Mouse (Mus musculus) hindbrain, embryonic 13.5 days (tissue): ENCODE data around the gene Hopx. TPM values are rescaled to one million over a fixed set of nuclear protein-coding genes. Genes with fewer than 3 reads are reported as not detected.
"Not testable (repeated sequence)": the region's sequence is repeated elsewhere in the genome, so short reads cannot be mapped to it uniquely, and the experiment has no call there.

ENCODE experiments used
- ATAC-seq: fragments of 200-750 bp; cut with Nextera tagmentation; 2 replicates; pipeline ENCODE4 v1.8.0; 2017; ENCODE audit warnings: moderate TSS enrichment; ENCODE audit not compliant: low FRiP score
- H3K27ac ChIP-seq: fragments of 300-500 bp; sonication (generic); 2 replicates; pipeline ENCODE4 v1.5.1; 2015; ENCODE audit warnings: inconsistent platforms, mild to moderate bottlenecking, moderate library complexity
- H3K27me3 ChIP-seq: fragments of 300-500 bp; sonication (generic); 2 replicates; pipeline ENCODE4 v1.6.1; 2015; ENCODE audit warnings: mild to moderate bottlenecking, inconsistent platforms
- H3K36me3 ChIP-seq: fragments of 300-500 bp; sonication (generic); 2 replicates; pipeline ENCODE4 v1.6.1; 2015; ENCODE audit warnings: mild to moderate bottlenecking, inconsistent platforms
- H3K4me1 ChIP-seq: fragments of 300-500 bp; sonication (generic); replicated peaks from 2 replicates; pipeline ENCODE4 v1.6.1; 2015; ENCODE audit warnings: inconsistent platforms
- H3K4me2 ChIP-seq: fragments of 300-500 bp; sonication (generic); 2 replicates; pipeline ENCODE4 v1.6.1; 2015; ENCODE audit warnings: inconsistent platforms, mild to moderate bottlenecking, moderate library complexity
- H3K4me3 ChIP-seq: fragments of 300-500 bp; sonication (generic); 2 replicates; pipeline ENCODE4 v1.5.1; 2015; ENCODE audit warnings: mild to moderate bottlenecking, inconsistent platforms
- H3K9ac ChIP-seq: fragments of 300-500 bp; sonication (generic); 2 replicates; pipeline ENCODE4 v1.6.1; 2015; ENCODE audit warnings: mild to moderate bottlenecking, inconsistent platforms
- H3K9me3 ChIP-seq: fragments of 300-500 bp; sonication (generic); 2 replicates; pipeline ENCODE4 v1.6.1; 2016; ENCODE audit warnings: inconsistent platforms
- WGBS: fragments of 180-500 bp; shearing (Covaris S2); methylation state at CpG from one replicate; pipeline ENCODE4 v1.1.7; 2015; 5-methylcytosine and 5-hydroxymethylcytosine counted together
- polyA plus RNA-seq: library from polyadenylated mRNA; unstranded; fragments of >200 nt; fragmentation: Nextera tagmentation; extraction: Ambion mirVana; gene quantifications from 2 replicates; pipeline ENCODE4 v1.2.1, GENCODE M21; 2015

Hopx gene
- polyA plus RNA-seq, 1 experiment from 2014 or later, result 6.4 TPM

GRCm38 (mm10) chr5:77112066-77112465, 2.9 kb downstream of the Hopx start:
- H3K4me1 ChIP-seq, result peaks cover 24% of the 10 kb centered on the region
- H3K36me3 ChIP-seq, result no peaks in the 10 kb centered on the region
- H3K4me3 ChIP-seq, result no peak overlapping the region
- H3K27ac ChIP-seq, result no peak overlapping the region
- no peak overlapping the region for H3K4me2 ChIP-seq
- 71% methylated on average over 2 of the region's 2 CpGs for WGBS
- no peaks in the 10 kb centered on the region for H3K9me3 ChIP-seq
- H3K9ac ChIP-seq, result no peak overlapping the region
- ATAC-seq, result no peak
- 0 out of 2 replicates have a peak, but pooled peaks cover 3% of the 10 kb centered on the region for H3K27me3 ChIP-seq

- no peak overlapping the region for H3K9ac ChIP-seq
- H3K27ac ChIP-seq, result no peak overlapping the region
- no peaks in the 10 kb centered on the region for H3K9me3 ChIP-seq
- no peak overlapping the region for H3K4me2 ChIP-seq
- H3K4me3 ChIP-seq, result no peak overlapping the region
- ATAC-seq, result no peak
- H3K36me3 ChIP-seq, result no peaks in the 10 kb centered on the region
- WGBS, result 91% methylated on average over 2 of the region's 2 CpGs
- peaks cover 11% of the 10 kb centered on the region for H3K4me1 ChIP-seq
- H3K27me3 ChIP-seq, result no peaks in the 10 kb centered on the region
These were observed 5.1 kb downstream of the Hopx start for GRCm38 (mm10) chr5:77109814-77110213.

GRCm38 (mm10) chr5:77108806-77109205, 6.1 kb downstream of the Hopx start:
- 93% methylated on average over 6 of the region's 6 CpGs for WGBS
- Histone ChIP-seq H3K27me3 (no peaks in the 10 kb centered on the region), H3K4me1 (0 out of 2 replicates have a peak, but pooled peaks cover 7% of the 10 kb centered on the region), H3K36me3 (no peaks in the 10 kb centered on the region), H3K27ac (no peak overlapping the region), H3K4me2 (no peak overlapping the region), H3K9me3 (no peaks in the 10 kb centered on the region), H3K9ac (no peak overlapping the region), H3K4me3 (no peak overlapping the region)
- ATAC-seq, result no peak

GRCm38 (mm10) chr5:77107146-77107822, 7.6 kb downstream of the Hopx start:
- Histone ChIP-seq H3K27me3 (0 out of 2 replicates have a peak, but pooled peaks cover 3% of the 10 kb centered on the region), H3K27ac (no peak overlapping the region), H3K4me2 (no peak overlapping the region), H3K9me3 (no peaks in the 10 kb centered on the region), H3K9ac (no peak overlapping the region), H3K4me1 (peaks cover 16% of the 10 kb centered on the region; the same call in 1 of the 2 replicates), H3K36me3 (no peaks in the 10 kb centered on the region), H3K4me3 (no peak overlapping the region)
- no peak for ATAC-seq
- WGBS, result 95% methylated on average over 11 of the region's 11 CpGs

- H3K27ac ChIP-seq, result peak overlapping the region; percentile 42; the same call in 1 of the 2 replicates
- H3K9me3 ChIP-seq, result no peaks in the 10 kb centered on the region
- peaks cover 14% of the 10 kb centered on the region; the same call in 1 of the 2 replicates for H3K4me1 ChIP-seq
- 0 out of 2 replicates have a peak, but pooled peaks cover 3% of the 10 kb centered on the region for H3K27me3 ChIP-seq
- ATAC-seq, result 0 out of 2 replicates have a peak, but pooled peaks have one; percentile 63
- no peaks in the 10 kb centered on the region for H3K36me3 ChIP-seq
- no peak overlapping the region for H3K4me2 ChIP-seq
- H3K4me3 ChIP-seq, result no peak overlapping the region
- no peak overlapping the region for H3K9ac ChIP-seq
- 68% methylated on average over 15 of the region's 15 CpGs for WGBS
These were observed 12.2 kb downstream of the Hopx start for GRCm38 (mm10) chr5:77102522-77103365.

- no peak overlapping the region for H3K4me2 ChIP-seq
- no peak overlapping the region for H3K27ac ChIP-seq
- H3K4me1 ChIP-seq, result peaks cover 14% of the 10 kb centered on the region; the same call in 1 of the 2 replicates
- no peak for ATAC-seq
- WGBS, result 85% methylated on average over 6 of the region's 6 CpGs
- H3K9ac ChIP-seq, result no peak overlapping the region
- no peak overlapping the region for H3K4me3 ChIP-seq
- no peaks in the 10 kb centered on the region for H3K36me3 ChIP-seq
- H3K9me3 ChIP-seq, result no peaks in the 10 kb centered on the region
- H3K27me3 ChIP-seq, result peaks cover 18% of the 10 kb centered on the region
These were observed 14.2 kb downstream of the Hopx start for GRCm38 (mm10) chr5:77100691-77101090.

GRCm38 (mm10) chr5:77099997-77100380, 14.9 kb downstream of the Hopx start:
- Histone ChIP-seq H3K4me1 (peaks cover 21% of the 10 kb centered on the region), H3K36me3 (no peaks in the 10 kb centered on the region), H3K27ac (no peak overlapping the region), H3K4me2 (no peak overlapping the region), H3K9ac (no peak overlapping the region), H3K9me3 (no peaks in the 10 kb centered on the region), H3K27me3 (peaks cover 20% of the 10 kb centered on the region), H3K4me3 (no peak overlapping the region)
- 81% methylated on average over 6 of the region's 6 CpGs for WGBS
- no peak for ATAC-seq

- Histone ChIP-seq H3K4me3 (no peak overlapping the region), H3K9ac (no peak overlapping the region), H3K36me3 (no peaks in the 10 kb centered on the region), H3K4me2 (no peak overlapping the region), H3K27me3 (peaks cover 20% of the 10 kb centered on the region), H3K9me3 (no peaks in the 10 kb centered on the region), H3K4me1 (peaks cover 23% of the 10 kb centered on the region), H3K27ac (peak overlapping the region; percentile 24; the same call in 1 of the 2 replicates)
- no peak for ATAC-seq
- WGBS, result 74% methylated on average over 11 of the region's 11 CpGs
These were observed 15.5 kb downstream of the Hopx start for GRCm38 (mm10) chr5:77099317-77099996.

GRCm38 (mm10) chr5:77098874-77099273, 16.0 kb downstream of the Hopx start:
- Histone ChIP-seq H3K9ac (no peak overlapping the region), H3K27ac (peak overlapping the region; percentile 24; the same call in 1 of the 2 replicates), H3K36me3 (no peaks in the 10 kb centered on the region), H3K27me3 (peaks cover 20% of the 10 kb centered on the region), H3K4me3 (no peak overlapping the region), H3K4me1 (peaks cover 26% of the 10 kb centered on the region), H3K9me3 (no peaks in the 10 kb centered on the region), H3K4me2 (no peak overlapping the region)
- 78% methylated on average over 3 of the region's 3 CpGs for WGBS
- ATAC-seq, result no peak

- no peak overlapping the region for H3K27ac ChIP-seq
- WGBS, result 63% methylated on average over 6 of the region's 6 CpGs
- no peaks in the 10 kb centered on the region for H3K9me3 ChIP-seq
- no peak overlapping the region for H3K4me3 ChIP-seq
- peaks cover 25% of the 10 kb centered on the region for H3K27me3 ChIP-seq
- H3K4me2 ChIP-seq, result no peak overlapping the region
- H3K9ac ChIP-seq, result no peak overlapping the region
- no peak for ATAC-seq
- H3K4me1 ChIP-seq, result peaks cover 19% of the 10 kb centered on the region
- no peaks in the 10 kb centered on the region for H3K36me3 ChIP-seq
These were observed 17.2 kb downstream of the Hopx start for GRCm38 (mm10) chr5:77097686-77098085.

- WGBS, result 93% methylated on average over 3 of the region's 3 CpGs
- peaks cover 27% of the 10 kb centered on the region for H3K27me3 ChIP-seq
- not testable (repeated sequence) for H3K4me3 ChIP-seq, H3K9me3 ChIP-seq, H3K36me3 ChIP-seq, H3K4me2 ChIP-seq, H3K9ac ChIP-seq, ATAC-seq, H3K27ac ChIP-seq
- H3K4me1 ChIP-seq, result peaks cover 20% of the 10 kb centered on the region
These were observed 18.7 kb downstream of the Hopx start for GRCm38 (mm10) chr5:77096194-77096593.
